Mouse (Mus musculus) telencephalon, adult 2 months (tissue): ENCODE results near the gene Zfp423.

ENCODE experiments used
- DNase-seq: peaks from one replicate; pipeline ENCODE4 v3.0.0-alpha.2; 2011; ENCODE audit warnings: low read depth, low spot score

The Zfp423 gene

DNA sequence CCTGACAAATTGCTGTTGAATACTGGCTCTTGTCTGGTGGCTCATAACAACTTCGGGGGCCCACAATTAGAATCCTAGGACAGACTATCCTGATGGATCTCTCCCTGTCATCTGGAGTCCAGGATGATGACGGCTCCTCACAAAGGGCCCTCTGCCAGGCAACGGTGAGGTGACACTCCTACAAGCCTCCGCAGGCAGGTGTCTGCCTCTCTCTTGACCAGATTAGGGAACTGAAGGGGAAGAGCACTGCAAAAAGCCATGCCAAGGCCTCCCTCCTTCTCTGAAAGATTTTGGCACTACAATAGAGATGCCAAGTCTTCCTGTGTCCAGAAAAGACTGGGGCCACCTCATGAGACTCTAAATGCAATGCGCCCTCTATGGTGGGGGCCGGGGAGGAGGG lies 7.1 kb downstream of the Zfp423 start:
- DNase-seq = no peak

- DNase-seq = no peak
These were observed 15.0 kb downstream of the Zfp423 start for GRCm38 (mm10) chr8:87944225-87944934.

DNA sequence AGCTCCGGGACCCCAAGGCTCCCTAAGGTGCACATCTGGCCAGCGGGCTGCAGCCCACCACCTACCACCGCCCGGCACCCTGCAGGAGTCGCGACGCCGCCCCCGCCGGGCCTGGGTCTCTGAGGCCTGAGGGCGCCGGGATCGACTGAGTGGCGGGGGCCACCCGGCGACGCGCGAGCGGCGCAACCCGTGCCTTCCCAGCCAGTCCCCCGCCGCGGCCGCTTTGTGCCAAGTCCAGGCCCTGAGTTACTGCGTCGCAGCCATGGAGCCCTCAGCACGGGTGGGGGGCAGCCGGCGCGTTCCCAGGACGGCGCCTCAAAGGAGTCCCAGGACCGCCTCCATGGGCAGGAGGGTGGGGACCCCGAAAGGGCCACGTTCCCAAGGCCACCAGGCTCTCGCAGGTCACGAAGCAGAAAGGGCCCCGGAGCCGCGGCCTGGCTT lies 15.7 kb downstream of the Zfp423 start:
- no peak for DNase-seq

DNA sequence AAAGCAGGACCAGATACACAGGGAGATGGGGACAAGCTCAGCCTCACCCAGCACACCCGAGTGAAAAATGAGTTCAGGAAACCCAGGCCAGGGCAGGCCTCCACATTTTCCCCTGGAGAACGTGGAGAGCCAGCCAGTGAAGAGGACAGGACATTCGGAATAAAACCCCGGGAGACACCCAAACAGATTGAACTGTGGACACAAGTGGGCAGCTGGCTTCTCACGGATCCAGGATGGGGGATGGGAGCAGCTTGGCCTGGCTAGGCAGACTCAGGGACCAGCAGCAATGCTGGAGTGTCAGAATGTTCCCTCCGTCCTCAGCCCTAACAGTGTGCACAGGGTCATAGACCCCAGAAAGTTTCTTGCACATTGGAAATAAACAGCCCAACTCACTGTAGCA lies 18.7 kb downstream of the Zfp423 start:
- no peak for DNase-seq

GRCm38 (mm10) chr8:87939308-87939936 lies 20.0 kb downstream of the Zfp423 start:
- no peak for DNase-seq

GRCm38 (mm10) chr8:87938351-87939232 lies 20.8 kb downstream of the Zfp423 start:
- no peak for DNase-seq

GRCm38 (mm10) chr8:87937211-87937610 lies 22.2 kb downstream of the Zfp423 start:
- no peak for DNase-seq

DNA sequence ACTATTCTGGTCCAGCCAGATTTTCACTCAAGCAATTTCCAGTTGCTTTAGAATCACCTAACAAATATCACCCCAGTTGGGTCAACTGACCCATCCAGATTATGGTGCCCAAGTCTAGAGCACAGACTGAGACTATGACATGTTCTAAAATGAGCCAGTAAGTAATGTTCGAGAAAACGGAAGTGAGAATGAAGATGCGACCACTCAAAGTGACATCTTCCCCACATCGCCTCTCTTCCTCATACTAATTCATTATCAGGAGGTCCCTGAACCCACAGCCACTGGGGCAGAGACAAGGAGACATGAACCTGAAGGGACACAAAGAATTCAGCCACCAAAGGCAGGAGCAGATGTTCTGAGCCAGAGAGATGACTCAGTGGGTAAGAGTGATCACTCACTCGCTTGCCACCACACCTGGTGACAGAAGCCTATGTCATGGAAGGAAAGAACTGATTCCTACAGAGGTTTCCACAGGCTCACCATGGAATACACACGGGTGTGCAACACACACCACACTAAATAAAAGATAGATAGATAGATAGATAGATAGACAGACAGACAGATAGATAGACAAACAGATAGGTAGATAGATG lies 24.2 kb downstream of the Zfp423 start:
- DNase-seq = no peak

DNA sequence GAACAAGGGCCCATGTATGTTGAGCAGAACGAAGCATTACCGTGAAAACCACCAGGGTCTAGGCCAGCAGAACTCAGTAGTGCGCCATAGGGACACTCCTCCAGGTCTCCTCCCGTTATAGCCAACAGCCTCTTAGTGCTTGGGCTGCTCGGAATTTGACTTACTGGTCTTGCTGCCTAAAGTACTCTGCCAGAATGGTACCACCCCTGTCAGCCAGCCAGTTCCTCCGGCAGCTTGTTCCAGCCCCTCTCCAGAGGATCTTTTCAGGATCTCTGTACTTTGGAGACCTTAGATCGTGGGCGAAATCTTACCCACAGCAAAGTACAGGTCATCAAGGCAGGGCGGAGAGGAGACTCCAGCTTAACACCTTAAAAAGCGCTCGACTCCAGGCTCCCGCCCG lies 25.2 kb downstream of the Zfp423 start:
- no peak for DNase-seq

DNA sequence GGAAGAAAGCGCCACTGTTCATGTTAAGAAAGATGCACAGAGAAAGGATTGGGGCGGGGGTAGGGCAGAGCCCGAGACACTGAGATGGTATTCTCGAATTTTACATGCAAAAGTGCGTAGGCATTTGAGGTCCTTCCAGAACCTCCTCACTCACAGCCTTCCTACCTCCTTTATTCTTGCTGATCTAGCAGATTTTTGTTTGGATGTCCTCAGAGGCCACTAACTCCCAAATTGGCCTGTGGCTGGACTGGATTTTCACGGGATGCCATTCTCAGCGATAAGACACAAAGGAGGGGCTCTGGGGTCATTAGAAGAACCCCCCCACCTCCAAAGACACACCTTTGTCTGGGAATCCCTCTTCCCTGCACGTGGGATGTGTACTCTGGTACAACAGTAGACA lies 25.6 kb downstream of the Zfp423 start:
- DNase-seq = no peak

GRCm38 (mm10) chr8:87928857-87929256 lies 30.5 kb downstream of the Zfp423 start:
- DNase-seq = no peak

DNA sequence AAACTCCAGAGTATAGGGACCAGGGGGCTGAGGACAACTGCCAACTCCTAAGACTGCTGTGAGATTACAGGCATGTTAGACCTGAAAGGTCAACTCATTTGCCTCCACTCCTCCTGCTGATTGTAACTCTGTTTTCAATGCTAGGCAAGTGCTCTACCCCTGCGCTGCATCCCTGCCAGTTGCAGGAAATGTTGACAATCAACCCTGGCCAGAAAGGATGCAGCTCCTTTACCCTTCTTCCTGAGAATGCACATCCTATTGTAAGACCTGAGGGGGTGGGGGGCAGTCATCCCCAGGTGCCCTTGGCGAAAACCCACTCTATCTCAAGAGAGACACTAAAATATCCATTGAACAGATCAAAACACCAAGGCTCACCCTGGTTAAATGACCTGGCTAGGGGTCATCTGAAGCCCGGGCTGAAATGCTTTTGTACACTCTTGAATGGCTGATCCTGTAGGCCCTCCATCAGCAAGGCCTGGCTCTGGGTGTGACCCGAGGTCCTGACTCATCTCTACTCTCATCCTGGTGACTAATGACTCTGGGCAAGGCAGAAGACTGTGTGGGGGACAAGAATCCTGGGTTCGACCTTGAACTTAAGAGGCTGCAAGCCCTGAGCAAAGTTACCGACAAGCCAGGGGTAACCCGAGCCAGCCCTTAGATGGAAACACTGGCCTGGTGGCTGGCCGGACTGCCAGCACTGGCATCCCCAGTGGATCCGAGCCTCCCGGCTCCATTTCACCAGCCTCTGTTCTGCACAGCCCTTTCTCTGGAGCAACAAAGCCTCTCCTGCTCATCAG lies 32.2 kb downstream of the Zfp423 start:
- no peak for DNase-seq

DNA sequence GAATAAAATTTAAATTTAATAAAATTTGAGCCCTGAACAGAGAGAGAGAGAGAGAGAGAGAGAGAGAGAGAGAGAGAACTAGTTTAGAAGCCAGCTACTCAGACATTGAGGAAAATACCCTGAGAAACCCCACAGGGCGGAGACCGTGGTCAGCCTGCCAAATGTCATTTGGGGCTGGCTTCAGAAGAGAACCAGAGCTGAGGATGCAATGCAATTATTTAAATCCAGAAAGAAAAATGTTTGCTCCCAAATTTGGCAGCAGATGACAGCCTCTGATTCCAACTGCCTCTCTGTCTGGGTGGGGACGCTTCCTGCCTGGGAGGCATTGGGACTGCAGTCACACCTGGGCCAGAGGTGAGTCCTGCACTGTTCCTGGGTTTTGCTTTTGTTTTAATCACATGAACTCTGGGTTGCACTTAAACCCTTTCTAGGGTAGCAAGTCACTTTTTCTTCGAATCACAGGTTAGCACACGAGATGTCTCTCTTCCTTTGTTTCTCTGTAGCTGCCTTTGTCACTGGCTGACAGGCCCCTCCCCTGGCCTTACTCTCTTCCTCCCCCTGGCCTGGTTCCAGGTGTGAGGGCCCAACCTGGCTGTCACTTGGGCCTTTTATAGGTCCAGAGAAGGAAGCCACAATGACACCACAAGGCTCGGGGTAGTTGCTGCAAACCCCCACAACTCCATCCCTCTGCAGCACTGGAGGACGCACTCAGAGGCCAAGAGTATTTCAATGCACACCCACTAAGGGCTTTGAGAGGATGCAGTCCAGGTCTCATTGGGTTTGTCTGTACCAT lies 33.1 kb downstream of the Zfp423 start:
- DNase-seq = no peak

- no peak for DNase-seq
These were observed 36.5 kb downstream of the Zfp423 start for GRCm38 (mm10) chr8:87922936-87923335.

- no peak for DNase-seq
These were observed 36.9 kb downstream of the Zfp423 start for GRCm38 (mm10) chr8:87922446-87922845.

DNA sequence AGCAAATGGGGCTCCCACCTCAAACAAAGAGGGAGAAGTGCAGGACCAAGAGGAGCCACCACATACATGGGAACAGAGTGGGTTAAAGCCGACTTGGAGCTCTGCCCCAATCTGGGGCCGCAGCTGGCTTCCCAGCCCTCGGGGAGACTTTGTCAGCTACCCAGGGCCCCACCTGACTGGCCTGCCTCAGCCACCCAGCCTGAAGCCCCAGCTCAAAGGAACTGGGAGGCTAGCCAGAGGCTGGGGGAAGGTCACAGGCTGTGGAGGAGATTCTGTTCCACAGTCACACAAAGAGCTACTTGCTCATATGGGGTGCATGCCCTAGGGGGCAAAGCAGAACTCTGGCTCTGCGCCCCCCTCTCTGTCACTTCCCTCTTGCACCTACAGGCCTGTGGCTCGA lies 41.4 kb downstream of the Zfp423 start:
- DNase-seq = no peak

- DNase-seq = no peak
These were observed 43.6 kb downstream of the Zfp423 start for GRCm38 (mm10) chr8:87915763-87916162.

GRCm38 (mm10) chr8:87914247-87914967 lies 45.0 kb downstream of the Zfp423 start:
- no peak for DNase-seq

DNA sequence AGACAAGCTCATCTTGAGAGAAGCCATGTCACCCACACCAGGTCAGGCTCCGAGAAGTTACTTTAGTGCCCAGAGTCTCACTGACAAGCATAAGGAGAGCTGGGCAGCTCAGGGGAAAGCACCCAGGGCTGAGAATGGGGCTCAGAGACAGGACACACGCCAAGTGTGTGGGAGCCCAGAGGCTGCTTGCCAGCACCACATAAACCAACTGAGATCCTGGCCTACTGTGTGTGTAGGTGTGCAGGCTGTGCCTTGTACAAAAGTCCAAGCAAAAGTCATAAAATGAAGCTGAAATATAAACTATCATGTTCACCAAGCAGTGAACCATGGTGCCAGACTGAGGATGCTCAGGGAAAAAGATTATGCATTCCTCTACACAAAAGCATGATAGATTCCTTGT lies 50.5 kb downstream of the Zfp423 start:
- no peak for DNase-seq

DNA sequence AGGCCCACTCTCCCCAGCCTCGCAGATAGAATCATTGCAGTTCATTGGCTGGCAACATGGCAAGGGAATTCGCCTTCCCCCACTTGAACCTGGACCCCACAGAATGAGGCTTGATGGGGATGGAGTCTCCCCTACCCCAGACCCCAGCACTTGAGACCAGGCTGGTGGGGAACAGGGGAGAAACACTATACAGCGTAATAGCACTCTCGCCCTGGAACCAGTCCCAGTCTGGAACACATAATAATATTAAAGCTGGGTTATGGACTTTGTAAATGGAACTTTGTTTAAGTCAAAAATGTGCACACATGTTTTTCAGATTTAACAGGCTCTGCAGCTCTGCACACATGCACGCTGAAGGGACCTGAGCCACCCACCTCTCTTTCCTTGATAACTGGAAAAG lies 54.0 kb downstream of the Zfp423 start:
- no peak for DNase-seq
